Mouse (Mus musculus) heart, postnatal 0 days (tissue): ENCODE measurements around the gene Prdx6b. TPM values are rescaled to one million over a fixed set of nuclear protein-coding genes. Genes with fewer than 3 reads are reported as not detected.

Experiments
- ATAC-seq: fragments of 200-750 bp; cut with Nextera tagmentation; 2 replicates; pipeline ENCODE4 v1.8.0; 2017; ENCODE audit warnings: low read depth, moderate number of reproducible peaks, moderate library complexity; ENCODE audit not compliant: insufficient read depth
- DNase-seq: peaks from one replicate; pipeline ENCODE4 v3.0.0-alpha.2; 2016; ENCODE audit warnings: low spot score
- H3K27ac ChIP-seq: fragments of 300-500 bp; sonication (generic); 2 replicates; pipeline ENCODE4 v1.5.1; 2014; ENCODE audit warnings: low read depth, mild to moderate bottlenecking
- H3K27me3 ChIP-seq: fragments of 300-500 bp; sonication (generic); 2 replicates; pipeline ENCODE4 v1.6.1; 2014; ENCODE audit warnings: low read length, mixed read lengths; ENCODE audit not compliant: control insufficient read depth, insufficient read depth
- H3K36me3 ChIP-seq: fragments of 300-500 bp; sonication (generic); replicated peaks from 2 replicates; pipeline ENCODE4 v1.6.1; 2014; ENCODE audit warnings: low read length, mixed read lengths; ENCODE audit not compliant: control insufficient read depth, insufficient read depth
- H3K4me1 ChIP-seq: fragments of 300-500 bp; sonication (generic); 2 replicates; pipeline ENCODE4 v1.6.1; 2014; ENCODE audit warnings: antibody characterized with exemption; ENCODE audit not compliant: control insufficient read depth, insufficient read depth
- H3K4me2 ChIP-seq: fragments of 300-500 bp; sonication (generic); 2 replicates; pipeline ENCODE4 v1.6.1; 2014; ENCODE audit warnings: low read depth, mild to moderate bottlenecking, low read length, moderate library complexity
- H3K4me3 ChIP-seq: fragments of 300-500 bp; sonication (generic); 2 replicates; pipeline ENCODE4 v1.5.1; 2014; ENCODE audit warnings: low read depth, low read length
- H3K9ac ChIP-seq: fragments of 300-500 bp; sonication (generic); replicated peaks from 2 replicates; pipeline ENCODE4 v1.6.1; 2014; ENCODE audit warnings: low read depth, low read length, mixed read lengths
- H3K9me3 ChIP-seq: fragments of 300-500 bp; sonication (generic); replicated peaks from 2 replicates; pipeline ENCODE4 v1.6.1; 2016; ENCODE audit warnings: low read length; ENCODE audit not compliant: control insufficient read depth
- CTCF ChIP-seq: IDR thresholded peaks from 2 replicates; pipeline ENCODE4 v1.5.1; 2016; ENCODE audit warnings: antibody characterized with exemption, control low read depth, low read depth
- EP300 ChIP-seq: IDR thresholded peaks from 2 replicates; pipeline ENCODE4 v1.6.1; 2016; ENCODE audit warnings: antibody characterized with exemption, low read depth
- WGBS: fragments of 180-500 bp; shearing (Covaris S2); extraction: QIAGEN DNeasy Blood & Tissue Kit; methylation state at CpG from one replicate; pipeline ENCODE4 v1.1.7; 2014; 5-methylcytosine and 5-hydroxymethylcytosine counted together
- polyA plus RNA-seq: library from polyadenylated mRNA; unstranded; fragments of >200 nt; fragmentation: Nextera tagmentation; extraction: Ambion mirVana; gene quantifications from 2 replicates; pipeline ENCODE4 v1.2.1, GENCODE M21; 2015
- total RNA-seq: library from RNA; depleted of rRNA; stranded (reverse); fragments of >200 nt; gene quantifications from 2 replicates; pipeline ENCODE4 v1.2.3, GENCODE M21; 2014; ENCODE audit warnings: low replicate concordance

Prdx6b gene
- total and polyA plus RNA-seq, 2 experiments from 2014 or later, result not detected

DNA sequence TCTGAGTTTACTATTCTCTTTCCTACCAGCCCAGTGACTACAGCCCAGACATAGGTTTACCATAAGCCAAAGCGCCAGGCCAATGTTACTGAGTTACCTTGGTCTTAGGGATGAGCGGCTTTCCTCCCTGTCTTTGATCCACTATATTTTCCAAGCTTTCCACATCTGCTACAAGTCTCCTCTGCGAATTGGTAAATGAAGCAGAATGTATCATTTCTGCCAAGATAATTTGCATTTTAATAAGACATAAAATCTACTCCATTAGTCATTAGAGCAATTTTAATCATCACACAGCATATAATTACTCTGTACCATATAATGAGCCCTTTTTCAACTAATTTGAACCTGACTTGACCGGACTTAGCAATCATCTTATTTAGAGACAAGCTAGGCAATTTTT is 5.9 kb upstream of the Prdx6b start:
- DNase-seq (no peak), ATAC-seq (no peak)
- H3K27me3 ChIP-seq, result no peaks in the 10 kb centered on the region
- no peak overlapping the region for H3K27ac ChIP-seq
- TF ChIP-seq EP300 (no peak), CTCF (no peak)
- no peak overlapping the region for H3K4me2 ChIP-seq
- H3K9me3 ChIP-seq, result no peaks in the 10 kb centered on the region
- 92% methylated on average over 4 of the region's 4 CpGs for WGBS
- H3K9ac ChIP-seq, result no peak overlapping the region
- H3K4me3 ChIP-seq, result no peak overlapping the region
- no peaks in the 10 kb centered on the region for H3K36me3 ChIP-seq
- H3K4me1 ChIP-seq, result no peaks in the 10 kb centered on the region

DNA sequence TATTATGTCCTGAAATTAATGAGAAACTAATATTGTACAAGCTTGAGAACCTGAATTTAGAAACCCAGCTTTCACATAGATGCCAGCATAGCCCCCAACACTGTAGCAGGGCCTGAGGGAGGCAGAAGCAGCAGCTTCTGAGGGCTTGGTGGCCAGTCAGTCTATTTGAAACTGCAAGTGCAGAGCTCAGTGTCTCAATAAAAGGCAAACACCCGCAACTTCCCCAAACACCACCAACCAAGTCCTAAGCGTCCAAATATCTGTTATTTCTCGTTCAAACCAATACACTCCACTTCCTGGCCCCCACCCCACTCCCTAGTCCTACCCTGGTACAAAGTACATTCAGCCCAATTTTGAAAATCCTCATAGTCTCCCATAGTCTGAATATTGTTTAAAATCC is 6.1 kb downstream of the Prdx6b start:
- DNase-seq, result no peak
- no peaks in the 10 kb centered on the region for H3K9me3 ChIP-seq
- H3K27me3 ChIP-seq, result no peaks in the 10 kb centered on the region
- H3K9ac ChIP-seq, result no peak overlapping the region
- ATAC-seq, result no peak
- H3K36me3 ChIP-seq, result no peaks in the 10 kb centered on the region
- no peak overlapping the region for H3K4me2 ChIP-seq
- TF ChIP-seq CTCF (no peak), EP300 (no peak)
- 52% methylated on average over 3 of the region's 3 CpGs for WGBS
- H3K27ac ChIP-seq, result no peak overlapping the region
- H3K4me3 ChIP-seq, result no peak overlapping the region
- no peaks in the 10 kb centered on the region for H3K4me1 ChIP-seq

DNA sequence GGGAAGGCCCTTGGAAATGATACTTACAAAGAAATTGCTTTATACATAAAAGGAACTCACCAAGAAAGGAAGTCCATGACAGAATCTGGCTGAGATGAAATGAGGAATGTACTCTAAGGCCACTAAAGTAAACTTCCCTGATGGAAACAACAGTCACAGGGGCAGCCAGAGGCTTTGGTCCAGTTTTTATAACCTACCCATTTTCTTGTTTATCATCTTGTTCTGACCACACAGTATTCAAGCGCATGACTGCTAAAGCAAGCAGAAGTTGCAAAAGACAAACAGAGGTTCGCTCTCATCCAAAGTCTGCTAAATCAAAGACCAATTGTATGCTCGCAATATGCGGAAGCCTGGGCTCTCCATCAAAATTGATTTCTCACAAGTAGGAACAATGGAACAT is 8.5 kb downstream of the Prdx6b start:
- H3K27me3 ChIP-seq, result no peaks in the 10 kb centered on the region
- no peak overlapping the region for H3K9ac ChIP-seq
- no peaks in the 10 kb centered on the region for H3K36me3 ChIP-seq
- no peaks in the 10 kb centered on the region for H3K9me3 ChIP-seq
- no peak overlapping the region for H3K4me2 ChIP-seq
- H3K4me1 ChIP-seq, result no peaks in the 10 kb centered on the region
- ATAC-seq (no peak), DNase-seq (no peak)
- no peak overlapping the region for H3K4me3 ChIP-seq
- TF ChIP-seq CTCF (no peak), EP300 (no peak)
- H3K27ac ChIP-seq, result no peak overlapping the region
- WGBS, result 82% methylated on average over 4 of the region's 4 CpGs

DNA sequence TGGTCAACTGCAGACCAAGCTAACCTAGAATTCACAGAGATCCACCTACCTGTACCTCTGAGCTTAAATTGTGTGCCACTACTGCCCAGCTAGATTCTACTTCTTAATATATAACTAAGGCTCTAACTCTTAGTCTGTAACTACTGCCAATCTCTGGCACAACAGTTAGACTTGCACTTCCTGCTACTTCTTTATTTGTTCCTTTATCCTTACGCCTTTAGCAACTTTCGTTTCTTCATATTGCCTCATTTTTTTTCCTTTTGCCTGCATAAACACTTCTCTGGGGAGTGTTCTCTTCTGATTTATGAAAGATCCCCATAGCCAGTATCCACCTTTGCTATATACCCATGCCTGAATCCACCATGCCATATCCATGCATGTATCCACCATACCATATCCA is 11.7 kb downstream of the Prdx6b start:
- TF ChIP-seq CTCF, result no peak
- no peak for TF ChIP-seq EP300
- Histone ChIP-seq H3K27ac (no peak overlapping the region), H3K4me3 (no peak overlapping the region), H3K4me1 (no peaks in the 10 kb centered on the region), H3K36me3 (no peaks in the 10 kb centered on the region), H3K4me2 (no peak overlapping the region), H3K27me3 (no peaks in the 10 kb centered on the region), H3K9me3 (no peaks in the 10 kb centered on the region), H3K9ac (no peak overlapping the region)
- DNase-seq (no peak), ATAC-seq (no peak)
- WGBS, result 82% methylated on average over 2 of the region's 2 CpGs

DNA sequence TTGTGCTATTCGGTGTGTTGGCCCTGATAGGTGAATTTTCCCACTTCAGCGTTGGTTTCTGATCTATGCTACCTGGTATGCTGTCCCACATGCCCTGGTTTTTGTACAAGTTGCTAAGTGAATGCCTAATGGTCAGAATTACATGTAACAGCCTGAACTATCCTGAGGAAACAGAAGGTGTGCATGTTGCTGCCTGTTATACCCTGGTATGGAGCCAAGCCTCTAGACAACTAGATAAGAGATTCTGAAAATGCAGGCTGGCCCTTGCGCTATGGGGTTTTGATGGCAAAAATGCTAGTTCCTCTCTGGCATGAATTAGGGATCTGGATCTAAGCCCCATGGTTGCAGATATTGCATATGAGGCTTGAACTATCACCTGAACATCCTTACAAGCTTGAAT is 15.4 kb downstream of the Prdx6b start:
- DNase-seq, result no peak
- no peak overlapping the region for H3K9ac ChIP-seq
- 82% methylated on average over 3 of the region's 3 CpGs for WGBS
- no peak overlapping the region for H3K4me2 ChIP-seq
- no peaks in the 10 kb centered on the region for H3K9me3 ChIP-seq
- H3K27ac ChIP-seq, result no peak overlapping the region
- peaks cover 4% of the 10 kb centered on the region; the same call in 1 of the 2 replicates for H3K4me1 ChIP-seq
- ATAC-seq, result no peak
- H3K27me3 ChIP-seq, result no peaks in the 10 kb centered on the region
- no peak for TF ChIP-seq EP300
- H3K36me3 ChIP-seq, result no peaks in the 10 kb centered on the region
- H3K4me3 ChIP-seq, result no peak overlapping the region

DNA sequence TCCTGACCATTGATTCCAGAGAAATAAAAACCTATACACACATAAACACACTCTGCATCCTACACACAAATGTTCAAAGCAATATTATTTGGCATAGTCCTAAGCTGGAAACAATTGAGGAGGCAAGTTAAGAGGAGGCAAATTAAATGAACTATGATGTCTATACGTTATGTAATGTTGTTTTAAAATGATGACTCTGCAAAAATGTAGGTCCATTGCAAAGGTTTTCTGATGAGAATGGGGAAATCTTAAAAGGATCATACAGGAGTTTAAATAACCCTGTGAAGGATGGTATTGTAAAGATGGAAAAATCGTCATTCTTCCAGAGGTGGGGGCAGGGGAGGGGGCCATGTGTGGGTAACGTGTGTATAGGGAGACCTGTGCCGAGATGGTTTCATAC is 17.5 kb downstream of the Prdx6b start:
- Histone ChIP-seq H3K9ac (no peak overlapping the region), H3K9me3 (no peaks in the 10 kb centered on the region), H3K4me3 (no peak overlapping the region), H3K4me2 (no peak overlapping the region), H3K36me3 (no peaks in the 10 kb centered on the region), H3K4me1 (peaks cover 4% of the 10 kb centered on the region; the same call in 1 of the 2 replicates), H3K27ac (no peak overlapping the region), H3K27me3 (no peaks in the 10 kb centered on the region)
- ATAC-seq (no peak), DNase-seq (no peak)
- 67% methylated on average over 4 of the region's 4 CpGs for WGBS
- TF ChIP-seq EP300 (no peak), CTCF (no peak)
